Mouse (Mus musculus) adrenal gland, adult 18-20 months (tissue): Measurements from ENCODE around the gene Chchd6. TPM values are rescaled to one million over a fixed set of nuclear protein-coding genes. Genes with fewer than 3 reads are reported as not detected.

Experiments
- DNase-seq, 2 experiments: peaks; one replicate each; pipeline ENCODE4 v3.0.0; 2021 to 2022; ENCODE audit warnings: low spot score in 2 of 2
- total RNA-seq, 2 experiments: library from RNA; stranded (reverse); gene quantifications; 1 replicate in 1 of 2; 2 replicates in 1 of 2; pipeline ENCODE4 v1.2.3; 2021

Chchd6 gene
- total RNA-seq, 2 experiments from 2014 or later = 30.3 to 51.6 TPM

DNA sequence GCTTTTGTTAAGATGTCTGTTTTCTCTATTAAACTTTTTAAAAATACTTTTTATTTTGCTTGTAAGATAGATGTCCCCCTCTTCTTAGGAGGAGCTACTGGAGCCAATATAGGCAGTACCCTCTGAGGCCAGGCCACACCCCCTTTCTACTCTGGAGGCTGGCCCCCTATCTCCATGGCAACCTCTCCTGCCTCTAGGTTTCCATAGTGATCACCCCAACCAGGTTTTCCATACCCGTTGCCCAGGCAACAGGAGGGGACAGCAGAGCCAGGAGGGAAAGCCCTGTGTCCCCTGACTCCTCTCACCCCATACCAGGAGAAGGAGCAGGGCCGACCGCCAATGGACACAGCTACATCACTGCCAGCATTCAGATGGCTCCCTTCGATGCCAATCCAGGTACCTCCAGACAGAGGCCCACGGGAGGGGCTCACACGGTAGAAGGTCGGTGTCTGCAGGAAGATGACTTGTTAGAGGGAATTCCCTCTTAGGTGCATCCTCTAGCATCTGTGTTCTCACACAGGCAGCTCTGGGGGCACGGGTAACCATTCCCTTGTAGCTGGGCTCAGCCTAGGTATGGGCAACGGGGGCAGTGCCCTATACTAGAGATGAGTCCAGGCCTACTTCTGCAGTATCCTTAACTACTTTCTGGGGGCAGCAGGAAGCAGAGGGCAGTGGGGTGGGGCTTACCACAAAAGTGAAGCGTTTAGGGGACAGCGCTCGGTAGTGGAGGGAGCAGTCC is 261.3 kb downstream of the Chchd6 start:
- DNase-seq = no peak

Other genes with a start within 250 kb of the Chchd6 start
- gene Plxna1, start 233.0 kb downstream of the Chchd6 start, total RNA-seq = 10 to 100 TPM; 41.0 to 84.6 TPM
- 10 to 100 TPM; 10.2 to 10.7 TPM for gene Txnrd3, start 48.3 kb upstream of the Chchd6 start, total RNA-seq
- not detected for gene Vmn1r40, start 111.9 kb upstream of the Chchd6 start, total RNA-seq
- not detected for gene Vmn1r41, start 145.1 kb upstream of the Chchd6 start, total RNA-seq